Mouse (Mus musculus) neural tube, embryonic 12.5 days (tissue): ENCODE measurements around the gene Npas3. TPM values are rescaled to one million over a fixed set of nuclear protein-coding genes. Genes with fewer than 3 reads are reported as not detected.

Experiments
- ATAC-seq: fragments of 200-750 bp; cut with Nextera tagmentation; 2 replicates; pipeline ENCODE4 v1.8.0; 2017; ENCODE audit warnings: low read depth, mild to moderate bottlenecking, moderate TSS enrichment, moderate library complexity; ENCODE audit not compliant: low FRiP score
- H3K27ac ChIP-seq: fragments of 300-500 bp; sonication (generic); 2 replicates; pipeline ENCODE4 v1.5.1; 2016
- H3K27me3 ChIP-seq: fragments of 300-500 bp; sonication (generic); replicated peaks from 2 replicates; pipeline ENCODE4 v1.6.1; 2016; ENCODE audit warnings: mild to moderate bottlenecking
- H3K36me3 ChIP-seq: fragments of 300-500 bp; sonication (generic); 2 replicates; pipeline ENCODE4 v1.6.1; 2016; ENCODE audit warnings: mild to moderate bottlenecking
- H3K4me1 ChIP-seq: fragments of 300-500 bp; sonication (generic); 2 replicates; pipeline ENCODE4 v1.6.1; 2016
- H3K4me2 ChIP-seq: fragments of 300-500 bp; sonication (generic); replicated peaks from 2 replicates; pipeline ENCODE4 v1.6.1; 2016; ENCODE audit warnings: mild to moderate bottlenecking
- H3K4me3 ChIP-seq: fragments of 300-500 bp; sonication (generic); 2 replicates; pipeline ENCODE4 v1.5.1; 2016
- H3K9ac ChIP-seq: fragments of 300-500 bp; sonication (generic); 2 replicates; pipeline ENCODE4 v1.6.1; 2016; ENCODE audit warnings: mild to moderate bottlenecking
- H3K9me3 ChIP-seq: fragments of 300-500 bp; sonication (generic); 2 replicates; pipeline ENCODE4 v1.6.1; 2016; ENCODE audit warnings: mild to moderate bottlenecking
- WGBS: fragments of 180-500 bp; shearing (Covaris S2); methylation state at CpG from one replicate; pipeline ENCODE4 v1.1.7; 2016; 5-methylcytosine and 5-hydroxymethylcytosine counted together
- polyA plus RNA-seq: library from polyadenylated mRNA; unstranded; fragments of >200 nt; fragmentation: Nextera tagmentation; extraction: Ambion mirVana; gene quantifications from 2 replicates; pipeline ENCODE4 v1.2.1, GENCODE M21; 2016

The Npas3 gene
- polyA plus RNA-seq, 1 experiment from 2014 or later: 21.4 TPM

- no peak overlapping the region for H3K27ac ChIP-seq
- WGBS: 66% methylated on average over 27 of the region's 27 CpGs
- H3K9ac ChIP-seq: 0 out of 2 replicates have a peak overlapping the region, but pooled peaks have one; percentile 33
- H3K9me3 ChIP-seq: no peaks in the 10 kb centered on the region
- H3K36me3 ChIP-seq: peaks cover 9% of the 10 kb centered on the region; the same call in 1 of the 2 replicates
- H3K27me3 ChIP-seq: peaks cover 29% of the 10 kb centered on the region
- ATAC-seq: no peak
- peak overlapping the region; percentile 60 for H3K4me2 ChIP-seq
- no peak overlapping the region; the same call in 1 of the 2 replicates for H3K4me3 ChIP-seq
- peaks cover 16% of the 10 kb centered on the region for H3K4me1 ChIP-seq
Observed at GRCm38 (mm10) chr12:54068757-54069146, 820.3 kb downstream of the Npas3 start.

GRCm38 (mm10) chr12:54074012-54074411 is 825.5 kb downstream of the Npas3 start:
- Histone ChIP-seq H3K27ac (no peak overlapping the region), H3K4me3 (no peak overlapping the region), H3K9me3 (no peaks in the 10 kb centered on the region), H3K9ac (no peak overlapping the region), H3K36me3 (peaks cover under 1% of the 10 kb centered on the region; the same call in 1 of the 2 replicates), H3K4me1 (no peaks in the 10 kb centered on the region), H3K27me3 (peaks cover under 1% of the 10 kb centered on the region; the same call in 1 of the 2 replicates), H3K4me2 (no peak overlapping the region)
- 87% methylated on average over 2 of the region's 2 CpGs for WGBS
- no peak for ATAC-seq

- Histone ChIP-seq H3K9me3 (no peaks in the 10 kb centered on the region), H3K9ac (no peak overlapping the region), H3K36me3 (no peaks in the 10 kb centered on the region), H3K4me2 (no peak overlapping the region), H3K27ac (no peak overlapping the region), H3K4me3 (no peak overlapping the region), H3K4me1 (no peaks in the 10 kb centered on the region), H3K27me3 (no peaks in the 10 kb centered on the region)
- ATAC-seq: no peak
- WGBS: 96% methylated on average over 3 of the region's 3 CpGs
Observed at GRCm38 (mm10) chr12:54080996-54081395, 832.5 kb downstream of the Npas3 start.

GRCm38 (mm10) chr12:54093729-54094128 is 845.3 kb downstream of the Npas3 start:
- Histone ChIP-seq H3K4me1 (no peaks in the 10 kb centered on the region), H3K27me3 (no peaks in the 10 kb centered on the region), H3K4me3 (no peak overlapping the region), H3K9me3 (no peaks in the 10 kb centered on the region), H3K4me2 (no peak overlapping the region), H3K27ac (no peak overlapping the region), H3K9ac (no peak overlapping the region), H3K36me3 (no peaks in the 10 kb centered on the region)
- WGBS: 70% methylated on average over 8 of the region's 8 CpGs
- ATAC-seq: no peak

- no peaks in the 10 kb centered on the region for H3K27me3 ChIP-seq
- no peak overlapping the region for H3K4me2 ChIP-seq
- H3K27ac ChIP-seq: no peak overlapping the region
- WGBS: 77% methylated on average over 2 of the region's 2 CpGs
- 0 out of 2 replicates have a peak, but pooled peaks cover 2% of the 10 kb centered on the region for H3K4me1 ChIP-seq
- H3K9ac ChIP-seq: no peak overlapping the region
- no peaks in the 10 kb centered on the region for H3K36me3 ChIP-seq
- ATAC-seq: no peak
- no peak overlapping the region for H3K4me3 ChIP-seq
- no peaks in the 10 kb centered on the region for H3K9me3 ChIP-seq
Observed at GRCm38 (mm10) chr12:54096492-54096891, 848.0 kb downstream of the Npas3 start.

- Histone ChIP-seq H3K9me3 (no peaks in the 10 kb centered on the region), H3K27ac (no peak overlapping the region), H3K4me2 (no peak overlapping the region), H3K9ac (no peak overlapping the region), H3K4me1 (0 out of 2 replicates have a peak, but pooled peaks cover 4% of the 10 kb centered on the region), H3K27me3 (no peaks in the 10 kb centered on the region), H3K36me3 (no peaks in the 10 kb centered on the region), H3K4me3 (no peak overlapping the region)
- 82% methylated on average over 6 of the region's 6 CpGs for WGBS
- no peak for ATAC-seq
Observed at GRCm38 (mm10) chr12:54098136-54098535, 849.7 kb downstream of the Npas3 start.

- 0 out of 2 replicates have a peak, but pooled peaks cover 4% of the 10 kb centered on the region for H3K4me1 ChIP-seq
- no peaks in the 10 kb centered on the region for H3K9me3 ChIP-seq
- no peak; the same call in 1 of the 2 replicates for ATAC-seq
- no peak overlapping the region for H3K27ac ChIP-seq
- no peak overlapping the region for H3K4me2 ChIP-seq
- no peaks in the 10 kb centered on the region for H3K27me3 ChIP-seq
- 16% methylated on average over 6 of the region's 6 CpGs for WGBS
- H3K4me3 ChIP-seq: no peak overlapping the region
- no peak overlapping the region for H3K9ac ChIP-seq
- no peaks in the 10 kb centered on the region for H3K36me3 ChIP-seq
Observed at GRCm38 (mm10) chr12:54098785-54099184, 850.3 kb downstream of the Npas3 start.

- H3K4me1 ChIP-seq: 0 out of 2 replicates have a peak, but pooled peaks cover 4% of the 10 kb centered on the region
- WGBS: 90% methylated on average over 3 of the region's 3 CpGs
- H3K27me3 ChIP-seq: no peaks in the 10 kb centered on the region
- H3K9me3 ChIP-seq: no peaks in the 10 kb centered on the region
- H3K36me3 ChIP-seq: no peaks in the 10 kb centered on the region
- no peak overlapping the region for H3K27ac ChIP-seq
- no peak for ATAC-seq
- no peak overlapping the region for H3K4me3 ChIP-seq
- H3K4me2 ChIP-seq: no peak overlapping the region
- no peak overlapping the region for H3K9ac ChIP-seq
Observed at GRCm38 (mm10) chr12:54099458-54099857, 851.0 kb downstream of the Npas3 start.

- Histone ChIP-seq H3K27me3 (no peaks in the 10 kb centered on the region), H3K4me3 (no peak overlapping the region), H3K36me3 (no peaks in the 10 kb centered on the region), H3K9ac (no peak overlapping the region), H3K4me1 (0 out of 2 replicates have a peak, but pooled peaks cover 4% of the 10 kb centered on the region), H3K4me2 (no peak overlapping the region), H3K9me3 (no peaks in the 10 kb centered on the region), H3K27ac (no peak overlapping the region)
- 74% methylated on average over 4 of the region's 5 CpGs for WGBS
- no peak for ATAC-seq
Observed at GRCm38 (mm10) chr12:54101307-54101870, 852.9 kb downstream of the Npas3 start.

GRCm38 (mm10) chr12:54102500-54102899 is 854.0 kb downstream of the Npas3 start:
- no peaks in the 10 kb centered on the region for H3K36me3 ChIP-seq
- no peak overlapping the region for H3K4me3 ChIP-seq
- no peak overlapping the region for H3K4me2 ChIP-seq
- 55% methylated on average over 6 of the region's 6 CpGs for WGBS
- H3K9ac ChIP-seq: no peak overlapping the region
- H3K27ac ChIP-seq: no peak overlapping the region
- H3K4me1 ChIP-seq: 0 out of 2 replicates have a peak, but pooled peaks cover 4% of the 10 kb centered on the region
- ATAC-seq: no peak
- no peaks in the 10 kb centered on the region for H3K9me3 ChIP-seq
- H3K27me3 ChIP-seq: no peaks in the 10 kb centered on the region

- Histone ChIP-seq H3K27me3 (no peaks in the 10 kb centered on the region), H3K4me3 (no peak overlapping the region), H3K9me3 (no peaks in the 10 kb centered on the region), H3K4me2 (no peak overlapping the region), H3K36me3 (no peaks in the 10 kb centered on the region), H3K4me1 (0 out of 2 replicates have a peak, but pooled peaks cover 4% of the 10 kb centered on the region), H3K9ac (no peak overlapping the region), H3K27ac (no peak overlapping the region)
- WGBS: 80% methylated on average over 5 of the region's 5 CpGs
- ATAC-seq: no peak
Observed at GRCm38 (mm10) chr12:54105531-54105930, 857.1 kb downstream of the Npas3 start.

GRCm38 (mm10) chr12:54105946-54106345 is 857.5 kb downstream of the Npas3 start:
- no peaks in the 10 kb centered on the region for H3K27me3 ChIP-seq
- WGBS: 84% methylated on average over 3 of the region's 3 CpGs
- H3K4me3 ChIP-seq: no peak overlapping the region
- H3K4me2 ChIP-seq: no peak overlapping the region
- 0 out of 2 replicates have a peak, but pooled peaks cover 4% of the 10 kb centered on the region for H3K4me1 ChIP-seq
- H3K9ac ChIP-seq: no peak overlapping the region
- ATAC-seq: no peak
- H3K36me3 ChIP-seq: no peaks in the 10 kb centered on the region
- no peak overlapping the region for H3K27ac ChIP-seq
- no peaks in the 10 kb centered on the region for H3K9me3 ChIP-seq

- Histone ChIP-seq H3K36me3 (no peaks in the 10 kb centered on the region), H3K27ac (no peak overlapping the region), H3K9me3 (no peaks in the 10 kb centered on the region), H3K27me3 (no peaks in the 10 kb centered on the region), H3K4me1 (no peaks in the 10 kb centered on the region), H3K4me3 (no peak overlapping the region), H3K4me2 (no peak overlapping the region), H3K9ac (no peak overlapping the region)
- WGBS: 57% methylated on average over 2 of the region's 2 CpGs
- ATAC-seq: no peak
Observed at GRCm38 (mm10) chr12:54110342-54110741, 861.9 kb downstream of the Npas3 start.
